Mouse (Mus musculus) lung, postnatal 0 days (tissue): ENCODE results near the gene Spp1.

Experiments used
- CTCF ChIP-seq: IDR thresholded peaks from 2 replicates; pipeline ENCODE4 v1.5.1; 2016; ENCODE audit warnings: antibody characterized with exemption, mild to moderate bottlenecking
- EP300 ChIP-seq: IDR thresholded peaks from 2 replicates; pipeline ENCODE4 v1.6.1; 2016; ENCODE audit warnings: antibody characterized with exemption, mild to moderate bottlenecking, control low read depth

- TF ChIP-seq CTCF (no peak), EP300 (no peak)
Observed at GRCm38 (mm10) chr5:104417028-104417427, 17.9 kb upstream of the Spp1 start.
